Mouse (Mus musculus) CH12.LX (cell line): ENCODE measurements around the gene Ppa2. TPM values are rescaled to one million over a fixed set of nuclear protein-coding genes. Genes with fewer than 3 reads are reported as not detected.

ENCODE experiments used
- DNase-seq: peaks from one replicate; pipeline ENCODE4 v3.0.0-alpha.2; 2013; ENCODE audit errors: extremely low read depth
- H3K27ac ChIP-seq: 2 replicates; pipeline ENCODE4 v1.5.1; 2012; ENCODE audit warnings: low read depth, mild to moderate bottlenecking, control low read depth, moderate library complexity; ENCODE audit not compliant: insufficient read depth
- H3K27me3 ChIP-seq: replicated peaks from 2 replicates; pipeline ENCODE3; 2012; ENCODE audit warnings: inconsistent platforms
- H3K36me3 ChIP-seq, 2 experiments: replicated peaks in 1 of 2; 2 replicates each; pipeline versions ENCODE3 to v1.6.1; 2012; ENCODE audit warnings: inconsistent platforms in 1 of 2, low read length in 1 of 2, mild to moderate bottlenecking in 1 of 2, mixed read lengths in 1 of 2, moderate library complexity in 1 of 2; ENCODE audit not compliant: control insufficient read depth in 1 of 2, insufficient read depth in 1 of 2
- H3K4me1 ChIP-seq, 2 experiments: 2 replicates each; pipeline ENCODE4 v1.6.1; 2012; ENCODE audit warnings: inconsistent platforms in 1 of 2, moderate library complexity in 1 of 2; ENCODE audit not compliant: insufficient read depth in 2 of 2, control insufficient read depth in 1 of 2
- H3K4me2 ChIP-seq: 2 replicates; pipeline ENCODE4 v1.6.1; 2012; ENCODE audit warnings: low read depth, mild to moderate bottlenecking, control low read depth; ENCODE audit not compliant: poor library complexity, insufficient read depth, severe bottlenecking
- H3K4me3 ChIP-seq, 3 experiments: fragments of 150-350 bp in 1 of 3; sonication (generic) in 1 of 3; replicated peaks in 1 of 3; 2 replicates each; pipeline versions ENCODE3 to v1.5.1; 2011 to 2012; ENCODE audit warnings: low read depth in 2 of 3, low read length in 2 of 3, mild to moderate bottlenecking in 2 of 3, moderate library complexity in 2 of 3, control low read depth in 1 of 3, improper control_type of control experiment in 1 of 3, inconsistent platforms in 1 of 3, mixed read lengths in 1 of 3; ENCODE audit not compliant: poor library complexity in 1 of 3
- H3K79me2 ChIP-seq: replicated peaks from 2 replicates; pipeline ENCODE4 v1.6.1; 2012; ENCODE audit warnings: mild to moderate bottlenecking, moderate library complexity; ENCODE audit not compliant: control insufficient read depth, poor library complexity, insufficient read depth, severe bottlenecking; ENCODE audit errors: extremely low read depth
- H3K9ac ChIP-seq: 2 replicates; pipeline ENCODE4 v1.6.1; 2012; ENCODE audit warnings: low read depth, mild to moderate bottlenecking, control low read depth, moderate library complexity; ENCODE audit not compliant: insufficient read depth
- H3K9me3 ChIP-seq: replicated peaks from 2 replicates; pipeline ENCODE3; 2012; ENCODE audit warnings: low read length, inconsistent platforms, mixed read lengths
- BHLHE40 ChIP-seq: IDR thresholded peaks from 2 replicates; pipeline ENCODE4 v1.6.1; 2011; ENCODE audit warnings: mild to moderate bottlenecking, low read depth, low read length, improper control_type of control experiment
- CHD2 ChIP-seq: IDR thresholded peaks from 2 replicates; pipeline ENCODE4 v1.6.1; 2011; ENCODE audit warnings: low read length, improper control_type of control experiment
- EP300 ChIP-seq: IDR thresholded peaks from 2 replicates; pipeline ENCODE4 v1.6.1; 2011; ENCODE audit warnings: low read length, improper control_type of control experiment
- HCFC1 ChIP-seq: IDR thresholded peaks from 2 replicates; pipeline ENCODE4 v1.6.1; 2012; ENCODE audit warnings: low read depth, mild to moderate bottlenecking, inconsistent platforms, low read length, improper control_type of control experiment
- IRF4 ChIP-seq: IDR thresholded peaks from 2 replicates; pipeline ENCODE4 v1.6.1; 2014; ENCODE audit warnings: low read depth, mild to moderate bottlenecking, inconsistent platforms, low read length, improper control_type of control experiment
- JUN ChIP-seq: IDR thresholded peaks from 2 replicates; pipeline ENCODE4 v1.6.1; 2011; ENCODE audit warnings: low read depth, mild to moderate bottlenecking, low read length, improper control_type of control experiment, moderate library complexity; ENCODE audit not compliant: insufficient read depth
- JUND ChIP-seq: conservative IDR thresholded peaks from 2 replicates; pipeline ENCODE4 v1.6.1; 2011; ENCODE audit warnings: low read depth, low read length, improper control_type of control experiment
- KAT2A ChIP-seq: IDR thresholded peaks from 2 replicates; pipeline ENCODE4 v1.6.1; 2012; ENCODE audit warnings: low read length, improper control_type of control experiment, inconsistent platforms; ENCODE audit not compliant: insufficient replicate concordance
- MAFK ChIP-seq: IDR thresholded peaks from 2 replicates; pipeline ENCODE4 v1.6.1; 2011; ENCODE audit warnings: low read length, improper control_type of control experiment; ENCODE audit not compliant: insufficient replicate concordance
- MAZ ChIP-seq: IDR thresholded peaks from 2 replicates; pipeline ENCODE4 v1.6.1; 2012; ENCODE audit warnings: low read depth, mild to moderate bottlenecking, inconsistent platforms, low read length, improper control_type of control experiment, moderate library complexity
- MEF2A ChIP-seq: IDR thresholded peaks from 2 replicates; pipeline ENCODE4 v1.6.1; 2014; ENCODE audit warnings: low read depth, mild to moderate bottlenecking, inconsistent platforms, low read length, improper control_type of control experiment, borderline replicate concordance
- MXI1 ChIP-seq: IDR thresholded peaks from 2 replicates; pipeline ENCODE4 v1.6.1; 2011; ENCODE audit warnings: mild to moderate bottlenecking, low read depth, low read length, improper control_type of control experiment
- NRF1 ChIP-seq: IDR thresholded peaks from 2 replicates; pipeline ENCODE4 v1.6.1; 2014; ENCODE audit warnings: low read depth, mild to moderate bottlenecking, inconsistent platforms, low read length, improper control_type of control experiment, moderate library complexity
- PAX5 ChIP-seq: IDR thresholded peaks from 2 replicates; pipeline ENCODE4 v1.6.1; 2012; ENCODE audit warnings: low read length, inconsistent platforms, mixed read lengths
- POLR2A ChIP-seq: IDR thresholded peaks from 2 replicates; pipeline ENCODE4 v1.6.1; 2011; ENCODE audit warnings: low read depth, mild to moderate bottlenecking, improper control_type of control experiment, low read length
- POLR2AphosphoS2 ChIP-seq: IDR thresholded peaks from 2 replicates; pipeline ENCODE4 v1.6.1; 2011; ENCODE audit warnings: low read depth, low read length, improper control_type of control experiment
- SMC3 ChIP-seq: IDR thresholded peaks from 2 replicates; pipeline ENCODE4 v1.6.1; 2011; ENCODE audit warnings: low read depth, low read length, improper control_type of control experiment
- USF2 ChIP-seq: conservative IDR thresholded peaks from 2 replicates; pipeline ENCODE4 v1.6.1; 2011; ENCODE audit warnings: low read depth, low read length, improper control_type of control experiment
- ZC3H11A ChIP-seq: IDR thresholded peaks from 2 replicates; pipeline ENCODE4 v1.6.1; 2012; ENCODE audit warnings: low read depth, mild to moderate bottlenecking, inconsistent platforms, low read length, improper control_type of control experiment
- ZMIZ1 ChIP-seq: IDR thresholded peaks from 2 replicates; pipeline ENCODE4 v1.6.1; 2012; ENCODE audit warnings: low read depth, mild to moderate bottlenecking, inconsistent platforms, low read length, improper control_type of control experiment
- ZNF384 ChIP-seq: IDR thresholded peaks from 2 replicates; pipeline ENCODE4 v1.6.1; 2012; ENCODE audit warnings: low read depth, low read length, improper control_type of control experiment, inconsistent platforms
- dilution Hi-C: fragments of 300-500 bp; cut with MboI; formaldehyde crosslinking; loops from 2 replicates; pipeline ENCODE4 v1.14.3; 2020; ENCODE audit warnings: low sequenced_read_pairs; ENCODE audit not compliant: extremely low pct_unique_long_range_greater_than_20kb, extremely low pct_ligation_motif_present
- in situ Hi-C: fragments of 300-500 bp; cut with MboI; formaldehyde crosslinking; loops from 3 replicates; pipeline ENCODE4 v1.14.3; 2019; ENCODE audit warnings: low sequenced_read_pairs, low pct_ligation_motif_present, low pct_unique_long_range_greater_than_20kb, mixed read lengths
- polyA plus RNA-seq: library from polyadenylated mRNA; unstranded; fragments of >175 nt; gene quantifications from 2 replicates; pipeline ENCODE4 v1.2.1, GENCODE M21; 2012; ENCODE audit warnings: low read depth; ENCODE audit not compliant: insufficient read length
- total RNA-seq, 2 experiments: library from RNA; depleted of rRNA; stranded (reverse); fragments of 300-350 nt in 1 of 2; fragments of >200 nt in 1 of 2; gene quantifications; 2 replicates each; pipeline ENCODE4 v1.2.3; 2012 to 2014

Ppa2 gene
- total and polyA plus RNA-seq, 3 experiments, result 98.3 to 132 (median 119) TPM

- Histone ChIP-seq H3K9ac (no peak overlapping the region), H3K36me3 (no peaks in the 10 kb centered on the region), H3K4me3 (no peak overlapping the region), H3K79me2 (no peaks in the 10 kb centered on the region), H3K9me3 (no peaks in the 10 kb centered on the region), H3K4me1 (peaks cover 11 to 13% of the 10 kb centered on the region in 2 experiments; a peak in 3 of 4 replicates), H3K27ac (no peak overlapping the region), H3K4me2 (no peak overlapping the region), H3K27me3 (no peaks in the 10 kb centered on the region)
- dilution Hi-C loops, result no loop called here
- TF ChIP-seq HCFC1, result no peak
- no peak for TF ChIP-seq ZMIZ1
- no peak for TF ChIP-seq POLR2A
- DNase-seq, result no peak
- in situ Hi-C loops, result no loop called here
These were observed 101.3 kb downstream of the Ppa2 start for GRCm38 (mm10) chr3:133411123-133411675.

- Histone ChIP-seq H3K4me2 (no peak overlapping the region), H3K4me1 (peaks cover 7 to 12% of the 10 kb centered on the region in 2 experiments; a peak in 3 of 4 replicates), H3K9ac (no peak overlapping the region), H3K4me3 (no peak overlapping the region), H3K36me3 (no peaks in the 10 kb centered on the region), H3K9me3 (no peaks in the 10 kb centered on the region), H3K27ac (no peak overlapping the region), H3K79me2 (no peaks in the 10 kb centered on the region)
- in situ Hi-C loops, result no loop called here
- TF ChIP-seq JUN (no peak), MAZ (no peak), EP300 (no peak), MAFK (no peak), ZMIZ1 (no peak), IRF4 (no peak), ZC3H11A (no peak)
- TF ChIP-seq, all 38 proteins: peak for 0
- dilution Hi-C loops, result no loop called here
- DNase-seq, result no peak
- no peaks in the 10 kb centered on the region for H3K27me3 ChIP-seq
These were observed 101.9 kb downstream of the Ppa2 start for GRCm38 (mm10) chr3:133411768-133412167.

- no peak for DNase-seq
- H3K4me2 ChIP-seq, result no peak overlapping the region
- H3K4me3 ChIP-seq, result no peak overlapping the region
- no peaks in the 10 kb centered on the region for H3K36me3 ChIP-seq
- no peaks in the 10 kb centered on the region for H3K9me3 ChIP-seq
- dilution Hi-C loops (no loop called here), in situ Hi-C loops (no loop called here)
- H3K9ac ChIP-seq, result no peak overlapping the region
- H3K27me3 ChIP-seq, result no peaks in the 10 kb centered on the region
- H3K4me1 ChIP-seq, result peaks cover 5 to 6% of the 10 kb centered on the region in 2 experiments; a peak in 2 of 4 replicates
- TF ChIP-seq USF2 (no peak), HCFC1 (no peak), PAX5 (no peak), POLR2AphosphoS2 (no peak), MAZ (no peak), MXI1 (no peak), ZMIZ1 (no peak), MAFK (no peak), SMC3 (no peak), BHLHE40 (peak; percentile 70), ZNF384 (peak; percentile 95), EP300 (no peak), CHD2 (no peak), MEF2A (no peak), JUN (peak; percentile 52), JUND (peak; percentile 52; the same call in 1 of the 2 replicates), KAT2A (no peak), NRF1 (no peak), IRF4 (peak; percentile 73)
- H3K27ac ChIP-seq, result no peak overlapping the region
- H3K79me2 ChIP-seq, result no peaks in the 10 kb centered on the region
These were observed 104.8 kb downstream of the Ppa2 start for GRCm38 (mm10) chr3:133414747-133415146.
